Mouse (Mus musculus): ENCODE data around the gene Smchd1. TPM values are rescaled to one million over a fixed set of nuclear protein-coding genes. Genes with fewer than 3 reads are reported as not detected.
"Not testable (repeated sequence)": the region's sequence is repeated elsewhere in the genome, so short reads cannot be mapped to it uniquely, and the experiment has no call there.

Smchd1 gene
- polyA plus RNA-seq, 1 experiment from 2014 or later: 70.4 TPM

- H3K9me3 ChIP-seq (ENCODE audit: control insufficient read depth, low read length): no peaks in the 10 kb centered on the region
- no peaks in the 10 kb centered on the region for H3K27me3 ChIP-seq (ENCODE audit: control insufficient read depth, insufficient read depth, low read length)
- H3K4me3 ChIP-seq (ENCODE audit: low read depth, low read length): no peak overlapping the region
- H3K4me1 ChIP-seq (ENCODE audit: control insufficient read depth, insufficient read depth, low read length): no peaks in the 10 kb centered on the region
- no peak overlapping the region for H3K9ac ChIP-seq (replicated peaks; ENCODE audit: low read depth, low read length)
- WGBS: 88% methylated on average over 3 of the region's 3 CpGs
- ATAC-seq (ENCODE audit: low read depth): no peak
- H3K36me3 ChIP-seq (ENCODE audit: control insufficient read depth, insufficient read depth, low read length): 0 out of 2 replicates have a peak, but pooled peaks cover 9% of the 10 kb centered on the region
- no peak overlapping the region for H3K4me2 ChIP-seq (ENCODE audit: low read depth, low read length)
- H3K27ac ChIP-seq (ENCODE audit: low read depth, low read length): no peak overlapping the region
Observed at GRCm38 (mm10) chr17:71460312-71460711, 14.8 kb downstream of the Smchd1 start.

GRCm38 (mm10) chr17:71459818-71460217 is 15.3 kb downstream of the Smchd1 start, which contains the start of gene Gm4707:
TSS of gene Gm4707 (minus strand) at chr17:71459918.
- no peaks in the 10 kb centered on the region for H3K9me3 ChIP-seq (ENCODE audit: control insufficient read depth, low read length)
- no peak within 1 kb of the TSS for H3K4me3 ChIP-seq (ENCODE audit: low read depth, low read length)
- no peaks in the 10 kb centered on the region for H3K4me1 ChIP-seq (ENCODE audit: control insufficient read depth, insufficient read depth, low read length)
- 100% methylated on average over 2 of the region's 2 CpGs for WGBS
- no peak within 1 kb of the TSS for H3K27ac ChIP-seq (ENCODE audit: low read depth, low read length)
- no peak within 1 kb of the TSS for H3K4me2 ChIP-seq (ENCODE audit: low read depth, low read length)
- H3K27me3 ChIP-seq (ENCODE audit: control insufficient read depth, insufficient read depth, low read length): no peaks in the 10 kb centered on the region
- no peak within 1 kb of the TSS for H3K9ac ChIP-seq (replicated peaks; ENCODE audit: low read depth, low read length)
- ATAC-seq (ENCODE audit: low read depth): no peak
- 0 out of 2 replicates have a peak, but pooled peaks cover 9% of the 10 kb centered on the region for H3K36me3 ChIP-seq (ENCODE audit: control insufficient read depth, insufficient read depth, low read length)

- not testable (repeated sequence) for H3K36me3 ChIP-seq (ENCODE audit: control insufficient read depth, insufficient read depth, low read length); H3K27ac ChIP-seq (ENCODE audit: low read depth, low read length); ATAC-seq (ENCODE audit: low read depth); H3K4me3 ChIP-seq (ENCODE audit: low read depth, low read length); H3K4me1 ChIP-seq (ENCODE audit: control insufficient read depth, insufficient read depth, low read length); H3K9ac ChIP-seq (replicated peaks; ENCODE audit: low read depth, low read length); H3K4me2 ChIP-seq (ENCODE audit: low read depth, low read length); H3K9me3 ChIP-seq (ENCODE audit: control insufficient read depth, low read length); H3K27me3 ChIP-seq (ENCODE audit: control insufficient read depth, insufficient read depth, low read length)
- 96% methylated on average over 5 of the region's 6 CpGs for WGBS
Observed at GRCm38 (mm10) chr17:71457361-71457760, 17.8 kb downstream of the Smchd1 start.

- WGBS: 96% methylated on average over 6 of the region's 6 CpGs
- Histone ChIP-seq H3K27ac (ENCODE audit: low read depth, low read length) (no peak overlapping the region), H3K27me3 (ENCODE audit: control insufficient read depth, insufficient read depth, low read length) (no peaks in the 10 kb centered on the region), H3K9ac (replicated peaks; ENCODE audit: low read depth, low read length) (no peak overlapping the region), H3K4me2 (ENCODE audit: low read depth, low read length) (no peak overlapping the region), H3K36me3 (ENCODE audit: control insufficient read depth, insufficient read depth, low read length) (no peaks in the 10 kb centered on the region), H3K4me3 (ENCODE audit: low read depth, low read length) (no peak overlapping the region), H3K4me1 (ENCODE audit: control insufficient read depth, insufficient read depth, low read length) (no peaks in the 10 kb centered on the region), H3K9me3 (ENCODE audit: control insufficient read depth, low read length) (no peaks in the 10 kb centered on the region)
- ATAC-seq (ENCODE audit: low read depth): no peak
Observed at GRCm38 (mm10) chr17:71445191-71445590, 30.0 kb downstream of the Smchd1 start.

- Histone ChIP-seq H3K9me3 (ENCODE audit: control insufficient read depth, low read length) (no peaks in the 10 kb centered on the region), H3K9ac (replicated peaks; ENCODE audit: low read depth, low read length) (no peak overlapping the region), H3K36me3 (ENCODE audit: control insufficient read depth, insufficient read depth, low read length) (no peaks in the 10 kb centered on the region), H3K27ac (ENCODE audit: low read depth, low read length) (no peak overlapping the region), H3K4me3 (ENCODE audit: low read depth, low read length) (no peak overlapping the region), H3K4me1 (ENCODE audit: control insufficient read depth, insufficient read depth, low read length) (no peaks in the 10 kb centered on the region), H3K4me2 (ENCODE audit: low read depth, low read length) (no peak overlapping the region), H3K27me3 (ENCODE audit: control insufficient read depth, insufficient read depth, low read length) (no peaks in the 10 kb centered on the region)
- no peak for ATAC-seq (ENCODE audit: low read depth)
- WGBS: 87% methylated on average over 2 of the region's 2 CpGs
Observed at GRCm38 (mm10) chr17:71444718-71445117, 30.4 kb downstream of the Smchd1 start.

- Histone ChIP-seq H3K27ac (ENCODE audit: low read depth, low read length) (no peak overlapping the region), H3K9me3 (ENCODE audit: control insufficient read depth, low read length) (no peaks in the 10 kb centered on the region), H3K36me3 (ENCODE audit: control insufficient read depth, insufficient read depth, low read length) (no peaks in the 10 kb centered on the region), H3K27me3 (ENCODE audit: control insufficient read depth, insufficient read depth, low read length) (no peaks in the 10 kb centered on the region), H3K4me1 (ENCODE audit: control insufficient read depth, insufficient read depth, low read length) (no peaks in the 10 kb centered on the region), H3K4me3 (ENCODE audit: low read depth, low read length) (no peak overlapping the region), H3K4me2 (ENCODE audit: low read depth, low read length) (no peak overlapping the region), H3K9ac (replicated peaks; ENCODE audit: low read depth, low read length) (no peak overlapping the region)
- 95% methylated on average over 3 of the region's 3 CpGs for WGBS
- no peak for ATAC-seq (ENCODE audit: low read depth)
Observed at GRCm38 (mm10) chr17:71444126-71444525, 31.0 kb downstream of the Smchd1 start.

GRCm38 (mm10) chr17:71443273-71443672 is 31.9 kb downstream of the Smchd1 start:
- Histone ChIP-seq H3K4me1 (ENCODE audit: control insufficient read depth, insufficient read depth, low read length) (no peaks in the 10 kb centered on the region), H3K9ac (replicated peaks; ENCODE audit: low read depth, low read length) (no peak overlapping the region), H3K9me3 (ENCODE audit: control insufficient read depth, low read length) (no peaks in the 10 kb centered on the region), H3K4me3 (ENCODE audit: low read depth, low read length) (no peak overlapping the region), H3K4me2 (ENCODE audit: low read depth, low read length) (no peak overlapping the region), H3K36me3 (ENCODE audit: control insufficient read depth, insufficient read depth, low read length) (no peaks in the 10 kb centered on the region), H3K27me3 (ENCODE audit: control insufficient read depth, insufficient read depth, low read length) (no peaks in the 10 kb centered on the region), H3K27ac (ENCODE audit: low read depth, low read length) (no peak overlapping the region)
- WGBS: 93% methylated on average over 6 of the region's 6 CpGs
- ATAC-seq (ENCODE audit: low read depth): no peak

- H3K4me2 ChIP-seq (ENCODE audit: low read depth, low read length); H3K27ac ChIP-seq (ENCODE audit: low read depth, low read length); H3K4me3 ChIP-seq (ENCODE audit: low read depth, low read length); H3K36me3 ChIP-seq (ENCODE audit: control insufficient read depth, insufficient read depth, low read length); H3K9ac ChIP-seq (replicated peaks; ENCODE audit: low read depth, low read length); ATAC-seq (ENCODE audit: low read depth); H3K27me3 ChIP-seq (ENCODE audit: control insufficient read depth, insufficient read depth, low read length); H3K9me3 ChIP-seq (ENCODE audit: control insufficient read depth, low read length); H3K4me1 ChIP-seq (ENCODE audit: control insufficient read depth, insufficient read depth, low read length): not testable (repeated sequence)
- WGBS: 97% methylated on average over 2 of the region's 2 CpGs
Observed at GRCm38 (mm10) chr17:71422502-71422901, 52.6 kb downstream of the Smchd1 start.

- ATAC-seq (ENCODE audit: low read depth); H3K36me3 ChIP-seq (ENCODE audit: control insufficient read depth, insufficient read depth, low read length); H3K9me3 ChIP-seq (ENCODE audit: control insufficient read depth, low read length); H3K27me3 ChIP-seq (ENCODE audit: control insufficient read depth, insufficient read depth, low read length); H3K9ac ChIP-seq (replicated peaks; ENCODE audit: low read depth, low read length); H3K27ac ChIP-seq (ENCODE audit: low read depth, low read length); H3K4me3 ChIP-seq (ENCODE audit: low read depth, low read length); H3K4me2 ChIP-seq (ENCODE audit: low read depth, low read length); H3K4me1 ChIP-seq (ENCODE audit: control insufficient read depth, insufficient read depth, low read length): not testable (repeated sequence)
- WGBS: 81% methylated on average over 5 of the region's 5 CpGs
Observed at GRCm38 (mm10) chr17:71419448-71419847, 55.7 kb downstream of the Smchd1 start.

Measured in neural tube, embryonic 14.5 days (tissue).